Comparison of ENCODE assay signal across 15 mouse cellular contexts in the genomic region with DNA sequence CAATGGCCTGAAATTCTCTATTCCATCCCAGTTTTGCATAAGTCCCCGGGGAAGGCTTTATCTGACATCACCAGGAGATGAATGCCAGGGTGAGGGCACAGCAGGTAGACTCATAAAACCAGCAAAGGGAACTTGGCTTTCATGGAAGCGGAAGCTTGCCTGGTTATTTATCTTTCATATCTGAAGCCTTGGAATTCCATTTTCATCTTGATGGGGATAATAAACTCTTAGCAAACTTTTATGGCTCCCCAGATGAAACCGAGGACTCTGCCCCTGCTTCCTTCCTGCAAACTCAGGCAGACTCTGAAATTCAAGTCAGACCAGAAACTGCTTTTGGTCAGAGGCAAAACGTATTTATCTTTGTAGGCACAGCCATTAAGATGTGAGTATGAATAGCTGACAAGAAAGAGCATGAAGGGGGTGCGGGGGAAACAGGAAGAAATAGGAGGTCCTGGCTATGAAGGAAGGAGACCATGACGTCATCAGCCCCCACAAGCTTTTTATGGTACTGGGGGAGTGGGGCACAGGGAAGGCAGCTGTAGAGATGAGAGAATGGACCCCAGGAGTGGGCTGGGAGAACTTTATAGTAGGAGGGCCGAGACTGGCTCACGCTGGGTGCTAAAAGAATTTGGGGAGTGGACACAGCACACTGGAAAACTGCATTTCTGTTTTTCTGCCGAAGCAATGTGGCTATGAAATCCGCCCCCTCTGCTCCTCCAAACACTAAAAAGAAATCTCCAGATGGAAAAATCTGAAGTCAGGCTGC.
A peak's percentile ranks its signal among the peaks of the same experiment; 100 is the strongest.
DNase-seq lines count a peak whose midpoint lies in the region; ATAC-seq and TF ChIP-seq lines count a peak whose summit lies in the region.
"Had no signal": no experiment of that assay in that cellular context is flagged by ENCODE, and none has a peak within 500 bp of the region (broad histone marks: within the 10 kb centered on the region; RNA-seq: fewer than 3 reads in every experiment).

No protein-coding gene starts in this region.

- H3K9ac ChIP-seq in heart, embryonic 11.5 days (ENCODE audit: low read depth, low read length), result no peak overlapping the region
- H3K9ac ChIP-seq in limb, embryonic 12.5 days (replicated peaks), result no peak overlapping the region
- no peak overlapping the region for H3K9ac ChIP-seq in midbrain, embryonic 14.5 days (replicated peaks; ENCODE audit: low read length)
- H3K9ac ChIP-seq: forebrain, embryonic 15.5 days; midbrain, embryonic 13.5 days had no signal

- no peak for TF ChIP-seq CTCF in small intestine, adult 2 months (IDR thresholded peaks at IDR 0.05; ENCODE audit: extremely low read depth, insufficient read length, insufficient replicate concordance, low read depth, low read length)

- no peak overlapping the region for H3K27ac ChIP-seq in heart, embryonic 11.5 days (ENCODE audit: low read depth, low read length)
- no peak overlapping the region for H3K27ac ChIP-seq in limb, embryonic 12.5 days
- no peak overlapping the region for H3K27ac ChIP-seq in limb, embryonic 10.5 days
- H3K27ac ChIP-seq in small intestine, adult 2 months (ENCODE audit: insufficient read depth, low read depth, low read length), result peak overlapping the region; percentile 96
- H3K27ac ChIP-seq in midbrain, embryonic 14.5 days (replicated peaks; ENCODE audit: low read depth, low read length), result no peak overlapping the region
- H3K27ac ChIP-seq: forebrain, embryonic 15.5 days; midbrain, embryonic 13.5 days had no signal

- no peaks in the 10 kb centered on the region for H3K4me1 ChIP-seq in heart, embryonic 11.5 days (ENCODE audit: control insufficient read depth, insufficient read depth, low read length)
- peaks cover 19% of the 10 kb centered on the region for H3K4me1 ChIP-seq in limb, embryonic 12.5 days (replicated peaks)
- H3K4me1 ChIP-seq in limb, embryonic 10.5 days, result peaks cover 10% of the 10 kb centered on the region
- H3K4me1 ChIP-seq in small intestine, adult 2 months (ENCODE audit: control insufficient read depth, insufficient read depth, insufficient read length, low read length), result peaks cover 11% of the 10 kb centered on the region; the same call in 1 of the 2 replicates
- H3K4me1 ChIP-seq in midbrain, embryonic 14.5 days (ENCODE audit: control insufficient read depth, insufficient read depth, low read length), result peaks cover 10% of the 10 kb centered on the region; the same call in 1 of the 2 replicates
- H3K4me1 ChIP-seq: forebrain, embryonic 15.5 days had no signal

- no peak overlapping the region for H3K4me2 ChIP-seq in heart, embryonic 11.5 days
- H3K4me2 ChIP-seq in limb, embryonic 12.5 days, result peak overlapping the region; percentile 7
- H3K4me2 ChIP-seq in midbrain, embryonic 14.5 days (ENCODE audit: low read length), result no peak overlapping the region
- H3K4me2 ChIP-seq: forebrain, embryonic 15.5 days; midbrain, embryonic 13.5 days had no signal

- H3K4me3 ChIP-seq in heart, embryonic 11.5 days (ENCODE audit: low read depth, low read length), result no peak overlapping the region
- H3K4me3 ChIP-seq in limb, embryonic 12.5 days (replicated peaks), result no peak overlapping the region
- no peak overlapping the region for H3K4me3 ChIP-seq in limb, embryonic 10.5 days
- peak overlapping the region; percentile 24; the same call in 1 of the 2 replicates for H3K4me3 ChIP-seq in small intestine, adult 2 months (ENCODE audit: low read depth, low read length)
- H3K4me3 ChIP-seq in midbrain, embryonic 14.5 days (replicated peaks; ENCODE audit: low read depth, low read length), result no peak overlapping the region
- H3K4me3 ChIP-seq: forebrain, embryonic 15.5 days; midbrain, embryonic 13.5 days had no signal

- DNase-seq in heart, adult 11 months, result peak; percentile 62
- DNase-seq in limb, embryonic 10.5 days (ENCODE audit: low spot score), result no peak
- peak; percentile 52 to 91 for DNase-seq in left cerebral cortex, postnatal 25 days (ENCODE audit: low spot score in 2 of 2)
- DNase-seq in midbrain, embryonic 14.5 days, result no peak
- no peak for DNase-seq in adrenal gland, adult 18-20 months (ENCODE audit: low spot score in 2 of 2)
- DNase-seq: cerebellum, adult 2 months; heart, adult 18-20 months; heart, postnatal 36 days; thymus, postnatal 25 days had no signal

- 48% methylated on average over 10 of the region's 10 CpGs for WGBS in heart, embryonic 11.5 days (ENCODE audit: insufficient replicate concordance)
- WGBS in limb, embryonic 12.5 days, result 40% methylated on average over 10 of the region's 10 CpGs
- WGBS in limb, embryonic 10.5 days, result 69% methylated on average over 10 of the region's 10 CpGs
- 16% methylated on average over 10 of the region's 10 CpGs for WGBS in small intestine, adult 2 months
- 72% methylated on average over 10 of the region's 10 CpGs for WGBS in midbrain, embryonic 14.5 days

- intact Hi-C loops in left cerebral cortex, postnatal 25 days (cut with DNase I), result no loop called here

- no peak for TF ChIP-seq POLR2A in small intestine, adult 2 months (IDR thresholded peaks at IDR 0.05; ENCODE audit: low read depth, low read length)

- H3K9me3 ChIP-seq in heart, embryonic 11.5 days (replicated peaks; ENCODE audit: control insufficient read depth, low read length), result no peaks in the 10 kb centered on the region
- no peaks in the 10 kb centered on the region for H3K9me3 ChIP-seq in limb, embryonic 12.5 days
- no peaks in the 10 kb centered on the region for H3K9me3 ChIP-seq in limb, embryonic 10.5 days (replicated peaks)
- no peaks in the 10 kb centered on the region for H3K9me3 ChIP-seq in midbrain, embryonic 14.5 days (ENCODE audit: control insufficient read depth, low read length)
- H3K9me3 ChIP-seq: forebrain, embryonic 15.5 days; midbrain, embryonic 13.5 days had no signal

- ATAC-seq in heart, embryonic 11.5 days (replicated peaks; ENCODE audit: insufficient number of reproducible peaks, low FRiP score, low TSS enrichment), result no peak
- no peak for ATAC-seq in limb, embryonic 12.5 days (ENCODE audit: insufficient number of reproducible peaks, insufficient read depth, low FRiP score, low TSS enrichment, low read depth)
- no peak for ATAC-seq in midbrain, embryonic 14.5 days (ENCODE audit: low FRiP score, low TSS enrichment)
- ATAC-seq: forebrain, embryonic 15.5 days; inflammation-experienced regulatory T-cells, adult 6 months; midbrain, embryonic 13.5 days had no signal

- no peaks in the 10 kb centered on the region for H3K27me3 ChIP-seq in heart, embryonic 11.5 days (ENCODE audit: control insufficient read depth, insufficient read depth, low read length)
- H3K27me3 ChIP-seq in limb, embryonic 12.5 days, result peaks cover 14% of the 10 kb centered on the region
- H3K27me3 ChIP-seq in limb, embryonic 10.5 days (ENCODE audit: low read depth, poor library complexity, severe bottlenecking), result no peaks in the 10 kb centered on the region
- no peaks in the 10 kb centered on the region for H3K27me3 ChIP-seq in small intestine, adult 2 months (ENCODE audit: control insufficient read depth, insufficient read depth, low read length)
- H3K27me3 ChIP-seq in midbrain, embryonic 14.5 days (ENCODE audit: control insufficient read depth, insufficient read depth, low read length), result no peaks in the 10 kb centered on the region
- H3K27me3 ChIP-seq: forebrain, embryonic 15.5 days; midbrain, embryonic 13.5 days had no signal

- H3K36me3 ChIP-seq in heart, embryonic 11.5 days (ENCODE audit: control insufficient read depth, insufficient read depth, low read length), result no peaks in the 10 kb centered on the region
- H3K36me3 ChIP-seq in limb, embryonic 12.5 days, result no peaks in the 10 kb centered on the region
- H3K36me3 ChIP-seq in limb, embryonic 10.5 days, result no peaks in the 10 kb centered on the region
- H3K36me3 ChIP-seq in small intestine, adult 2 months (ENCODE audit: control insufficient read depth, insufficient read depth, low read length), result no peaks in the 10 kb centered on the region
- H3K36me3 ChIP-seq in midbrain, embryonic 14.5 days (ENCODE audit: control insufficient read depth, insufficient read depth, low read length), result no peaks in the 10 kb centered on the region
- H3K36me3 ChIP-seq: forebrain, embryonic 15.5 days; midbrain, embryonic 13.5 days had no signal

Comparison
In these comparisons a context has a peak if more than half of its experiments do, and no peak if none do; other contexts are left out.
1. DNase-seq: peak in heart, adult 11 months (single experiment) and left cerebral cortex, postnatal 25 days (2 of 2); none in limb, embryonic 10.5 days (single experiment), midbrain, embryonic 14.5 days (single experiment) and adrenal gland, adult 18-20 months (0 of 2).